Mouse (Mus musculus) mesoderm, embryonic 11.5 days (tissue): Measurements from ENCODE around the gene Plg.

Source experiments
- DNase-seq: peaks from one replicate; pipeline ENCODE4 v3.0.0-alpha.2; 2012; ENCODE audit warnings: low read depth, low spot score

Gene Plg

DNA sequence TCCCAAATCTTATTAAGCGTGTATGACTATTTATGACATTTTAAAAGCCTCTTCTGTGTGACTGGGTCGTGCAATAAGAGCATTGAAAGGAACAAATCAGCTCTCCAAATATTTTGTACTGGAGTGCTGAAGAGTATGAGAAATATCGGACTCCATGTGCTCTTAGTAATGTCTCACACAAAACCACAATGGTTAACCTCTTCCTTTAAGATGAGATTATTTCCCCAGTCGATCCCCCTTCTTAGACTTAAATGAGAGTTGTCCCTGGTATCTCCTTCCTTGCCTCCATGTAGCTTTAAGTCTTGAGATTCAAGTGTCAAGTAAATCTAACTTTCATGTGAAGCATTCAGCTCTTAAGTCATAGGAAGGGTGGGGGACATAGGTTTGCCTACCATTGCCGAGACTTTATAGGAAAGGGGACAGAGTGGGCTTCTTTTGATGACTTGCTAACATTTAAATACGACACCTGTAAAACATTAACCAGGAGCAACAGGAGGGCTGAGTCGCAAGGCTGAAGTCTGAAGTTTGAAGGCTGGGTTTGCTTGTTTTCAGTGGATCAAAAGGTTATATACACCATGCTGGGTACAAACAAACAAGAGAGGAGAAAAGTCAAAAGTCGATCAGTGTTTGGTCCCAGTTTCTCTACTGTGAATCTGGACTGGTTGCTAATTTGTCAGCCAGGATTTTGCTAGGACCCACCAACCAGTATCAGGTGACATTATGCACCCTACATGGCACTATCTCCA lies 6.8 kb downstream of the Plg start:
- no peak for DNase-seq

DNA sequence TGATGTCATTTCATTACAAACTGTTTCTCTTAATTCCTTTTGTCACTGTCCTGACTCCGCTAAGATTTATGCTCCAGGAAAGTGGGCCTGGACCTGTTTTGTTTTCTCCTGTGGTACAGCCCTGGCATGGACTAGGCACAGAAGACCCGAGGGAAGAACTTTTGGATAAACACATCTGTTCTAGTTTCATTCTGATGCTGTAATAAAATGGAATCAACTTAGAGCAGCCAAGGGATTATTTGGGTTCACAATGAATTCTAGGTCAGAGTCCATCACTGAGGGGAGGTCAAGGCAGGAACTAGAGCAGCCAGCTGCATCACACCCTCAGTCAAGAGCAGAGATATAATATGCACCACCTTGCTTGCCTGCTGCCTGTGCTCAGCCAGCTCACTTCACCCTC lies 9.4 kb downstream of the Plg start:
- DNase-seq = no peak

DNA sequence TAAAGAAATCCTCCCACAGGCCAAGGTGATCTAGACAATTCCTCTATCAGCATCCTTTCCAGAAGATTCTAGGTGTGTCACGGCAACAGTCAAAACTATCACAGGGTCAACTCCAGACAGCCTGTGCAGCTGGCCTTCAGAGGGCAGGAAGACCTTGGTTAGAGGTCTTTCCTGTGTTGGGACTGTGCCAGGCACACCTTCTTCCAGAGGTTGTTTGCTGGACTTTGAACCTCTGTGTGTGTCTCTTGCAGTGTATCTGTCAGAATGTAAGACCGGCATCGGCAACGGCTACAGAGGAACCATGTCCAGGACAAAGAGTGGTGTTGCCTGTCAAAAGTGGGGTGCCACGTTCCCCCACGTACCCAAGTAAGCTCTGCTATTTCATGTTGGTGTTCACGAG lies 9.8 kb downstream of the Plg start:
- no peak for DNase-seq

- no peak for DNase-seq
Observed at GRCm38 (mm10) chr17:12396163-12396677, 17.8 kb downstream of the Plg start.

DNA sequence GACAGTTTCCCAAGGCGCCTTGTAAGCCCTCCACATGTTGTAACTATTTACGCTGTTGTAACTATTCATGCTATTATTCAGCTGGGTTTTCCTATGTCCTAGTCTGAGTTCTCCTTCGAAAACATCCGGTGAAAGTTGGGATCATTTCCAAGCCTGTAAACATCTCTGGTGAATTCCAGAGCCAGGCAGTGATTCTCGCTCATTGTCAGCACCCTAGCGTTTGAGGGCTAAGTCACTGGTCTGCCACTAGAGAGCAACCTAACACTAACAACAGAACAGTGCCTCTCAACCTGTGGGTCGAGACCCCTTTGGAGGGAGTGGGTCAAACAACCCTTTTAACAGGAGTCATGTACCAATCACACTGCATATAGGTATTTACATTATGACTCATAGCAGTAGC lies 25.0 kb downstream of the Plg start:
- DNase-seq = no peak

DNA sequence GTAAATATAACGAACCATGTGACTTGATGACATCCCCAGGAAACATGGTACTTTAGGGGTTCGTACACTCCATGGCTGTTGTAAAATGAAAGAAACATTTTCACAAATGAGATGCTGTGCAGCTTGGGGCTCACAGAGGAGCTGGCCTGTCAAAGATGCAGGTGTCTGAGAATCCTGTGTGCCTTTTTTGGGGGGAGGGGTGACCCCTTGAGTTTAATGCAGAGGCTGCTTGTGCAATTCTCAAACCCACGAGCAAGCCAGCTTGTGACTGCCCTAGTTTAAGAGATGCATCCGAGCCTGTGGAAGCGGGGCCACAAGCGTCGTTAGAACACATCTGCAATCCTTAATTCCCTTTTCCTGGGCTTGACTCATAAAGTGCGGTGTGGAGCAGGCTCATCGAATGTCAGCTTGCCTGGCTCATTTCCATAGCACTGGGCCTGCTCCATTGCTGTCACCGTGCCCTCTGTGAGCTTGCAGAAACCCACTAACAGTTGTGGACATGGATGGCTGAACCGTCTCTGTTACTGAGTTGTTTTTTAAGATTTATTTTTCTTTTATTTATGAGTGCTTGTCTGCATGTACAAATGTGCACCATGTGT lies 31.0 kb downstream of the Plg start:
- DNase-seq = no peak

- DNase-seq = peak; percentile 61
Observed at GRCm38 (mm10) chr17:12412181-12412890, 33.9 kb downstream of the Plg start.

GRCm38 (mm10) chr17:12412891-12413237 lies 34.5 kb downstream of the Plg start:
- DNase-seq = no peak

DNA sequence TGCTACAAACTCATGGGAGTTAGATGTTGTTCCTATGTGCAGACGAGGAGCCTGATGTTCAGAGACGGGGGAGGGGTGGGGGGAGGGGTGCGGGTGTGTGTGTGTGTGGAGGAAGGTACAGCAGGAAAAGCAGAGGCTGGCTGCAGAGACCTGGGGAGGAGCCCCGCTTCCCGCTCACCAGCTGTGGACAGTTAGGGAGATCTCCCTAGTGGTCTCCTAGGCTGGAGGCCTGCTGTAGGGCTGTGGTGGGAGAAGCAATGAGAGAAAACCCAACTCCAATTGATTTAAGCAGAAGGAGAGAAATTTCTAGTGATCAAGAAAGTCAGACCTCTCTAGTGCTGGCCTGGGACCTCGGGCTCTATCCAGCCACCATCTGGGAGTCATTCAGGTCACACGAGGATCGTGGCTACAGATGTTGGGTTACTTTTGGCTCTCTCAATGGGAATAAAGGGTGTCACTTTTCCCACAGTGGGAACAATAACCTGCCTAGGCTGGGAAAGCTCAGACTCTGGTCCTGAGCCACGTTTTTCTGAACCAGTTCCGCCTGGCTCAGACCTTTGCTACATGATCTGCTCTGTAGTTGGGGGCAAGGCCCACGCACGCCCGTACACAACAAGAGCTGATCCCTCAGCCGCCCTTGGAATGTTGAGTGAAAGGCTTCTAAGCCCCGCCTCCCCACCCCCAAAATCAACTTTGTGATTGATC lies 36.8 kb downstream of the Plg start:
- no peak for DNase-seq

GRCm38 (mm10) chr17:12415741-12416140 lies 37.3 kb downstream of the Plg start:
- no peak for DNase-seq

GRCm38 (mm10) chr17:12416250-12416895 lies 38.0 kb downstream of the Plg start:
- DNase-seq = peak; percentile 86

GRCm38 (mm10) chr17:12419491-12420079 lies 41.2 kb downstream of the Plg start:
- DNase-seq = no peak

GRCm38 (mm10) chr17:12420886-12421574 lies 42.6 kb downstream of the Plg start:
- DNase-seq = no peak

DNA sequence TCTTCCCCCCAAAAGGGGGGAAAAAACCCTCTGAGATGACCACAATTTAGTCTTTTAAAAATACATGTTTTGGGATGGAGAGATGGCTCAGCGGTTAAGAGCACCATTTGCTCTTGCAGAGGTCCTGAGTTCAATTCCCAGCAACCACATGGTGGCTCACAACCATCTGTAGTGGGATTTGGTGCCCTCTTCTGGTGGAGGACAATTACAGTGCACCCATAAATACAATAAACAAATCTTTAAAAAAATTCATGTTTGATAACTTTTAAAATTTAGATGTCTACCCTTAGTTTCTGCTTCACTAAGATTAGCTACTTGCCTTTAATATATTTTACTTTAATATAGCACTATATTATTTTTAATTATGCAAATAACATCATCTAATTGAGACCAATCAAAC lies 43.7 kb downstream of the Plg start:
- no peak for DNase-seq

DNA sequence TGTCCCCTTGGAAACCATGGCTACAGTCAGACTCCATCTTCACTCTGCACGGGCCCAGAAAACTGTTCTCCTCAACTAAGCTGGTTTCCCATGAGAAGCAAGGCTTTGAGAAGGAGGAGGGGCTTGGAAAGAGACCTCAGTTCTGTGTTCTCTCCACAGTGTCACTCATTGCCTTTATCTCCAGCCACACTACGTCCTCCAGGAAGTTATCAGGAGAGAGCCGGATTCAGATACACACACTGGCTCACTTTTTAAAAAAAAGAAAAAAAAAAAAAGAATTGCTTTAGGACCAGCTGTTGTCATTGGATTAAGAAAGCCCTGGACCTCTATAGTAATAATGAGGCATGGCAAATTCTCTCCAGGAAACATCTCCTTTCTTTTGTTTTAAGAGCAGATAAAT lies 48.7 kb downstream of the Plg start:
- no peak for DNase-seq

- peak; percentile 73 for DNase-seq
Observed at GRCm38 (mm10) chr17:12428369-12428768, 50.0 kb downstream of the Plg start.

GRCm38 (mm10) chr17:12431707-12432106 lies 53.3 kb downstream of the Plg start:
- no peak for DNase-seq

DNA sequence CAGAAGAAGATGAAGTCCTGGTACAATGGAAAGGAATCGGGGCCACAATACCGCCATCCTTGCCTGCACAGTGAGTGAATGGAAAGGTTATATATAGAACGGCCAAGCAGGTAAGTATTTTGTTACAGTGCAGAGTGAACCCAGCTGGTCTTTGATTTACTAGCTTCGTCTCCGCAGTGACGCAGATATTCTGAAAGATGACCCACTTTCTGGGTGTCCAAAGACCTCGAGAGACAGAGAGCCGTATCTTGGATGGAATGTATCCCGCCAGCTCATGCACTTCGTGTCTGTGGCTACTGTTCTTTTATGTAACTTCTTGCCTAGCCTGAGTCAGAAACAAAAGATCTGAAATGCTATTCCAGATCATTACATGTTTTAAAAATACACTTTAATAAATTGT lies 59.4 kb downstream of the Plg start:
- DNase-seq = no peak

- no peak for DNase-seq
Observed at GRCm38 (mm10) chr17:12444561-12444960, 66.2 kb downstream of the Plg start.

DNA sequence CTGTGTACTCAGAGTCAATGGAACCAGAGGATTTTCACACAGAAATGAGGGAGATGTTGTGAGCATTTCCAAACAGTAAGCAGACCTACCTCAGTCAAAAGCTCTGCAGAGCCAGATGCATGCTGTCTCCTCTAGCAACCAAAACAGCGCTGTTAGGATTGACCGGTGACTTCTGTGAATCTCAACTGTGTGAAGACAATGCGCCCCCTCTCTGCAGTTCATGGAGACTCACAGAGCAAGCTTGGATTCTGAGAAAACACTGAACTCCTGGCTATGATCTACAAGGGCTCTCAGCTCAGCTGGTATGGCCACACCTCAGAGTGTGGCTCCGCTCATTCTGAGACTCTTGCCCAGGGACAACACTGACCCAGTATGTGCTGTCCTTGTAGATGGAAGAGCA lies 72.8 kb downstream of the Plg start:
- DNase-seq = no peak
